Mouse (Mus musculus): Measurements from ENCODE around the gene Pin1rt1. TPM values are rescaled to one million over a fixed set of nuclear protein-coding genes. Genes with fewer than 3 reads are reported as not detected.
A peak's percentile ranks its signal among the peaks of the same experiment; 100 is the strongest.

Gene Pin1rt1
- polyA plus RNA-seq, 1 experiment from 2014 or later: not detected

DNA sequence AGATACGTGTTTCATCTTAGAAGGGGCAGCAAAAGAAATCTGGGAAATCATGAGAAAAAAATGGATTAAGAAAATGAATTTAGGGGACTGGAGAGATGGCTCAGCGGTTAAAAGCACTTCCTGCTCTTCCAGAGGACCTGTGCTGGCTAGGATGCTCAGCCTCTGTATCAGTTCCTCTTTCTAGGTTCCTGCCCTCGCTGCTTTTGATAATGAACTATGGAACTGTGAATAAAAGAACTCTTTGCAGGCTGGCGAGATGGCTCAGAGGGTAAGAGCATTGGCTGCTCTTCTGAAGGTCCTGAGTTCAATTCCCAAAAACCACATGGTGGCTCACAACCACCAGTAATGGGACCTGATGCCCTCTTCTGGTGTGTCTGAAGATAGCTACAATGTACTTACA is 25.5 kb downstream of the Pin1rt1 start:
- no peaks in the 10 kb centered on the region for H3K27me3 ChIP-seq (replicated peaks; ENCODE audit: control insufficient read depth, insufficient read depth, low read length)
- H3K4me3 ChIP-seq (ENCODE audit: low read depth, low read length): no peak overlapping the region
- no peaks in the 10 kb centered on the region for H3K36me3 ChIP-seq (ENCODE audit: control insufficient read depth, insufficient read depth)
- no peak overlapping the region for H3K4me2 ChIP-seq (replicated peaks; ENCODE audit: low read depth)
- H3K9me3 ChIP-seq (ENCODE audit: control insufficient read depth): no peaks in the 10 kb centered on the region
- no peak for TF ChIP-seq CTCF (IDR thresholded peaks at IDR 0.05; ENCODE audit: low read depth)
- 92% methylated on average over 4 of the region's 4 CpGs for WGBS
- H3K9ac ChIP-seq (ENCODE audit: low read depth, low read length): no peak overlapping the region
- H3K4me1 ChIP-seq (replicated peaks; ENCODE audit: control insufficient read depth, insufficient read depth, low read length): no peaks in the 10 kb centered on the region
- ATAC-seq: no peak
- no peak overlapping the region for H3K27ac ChIP-seq (ENCODE audit: low read depth, low read length)

DNA sequence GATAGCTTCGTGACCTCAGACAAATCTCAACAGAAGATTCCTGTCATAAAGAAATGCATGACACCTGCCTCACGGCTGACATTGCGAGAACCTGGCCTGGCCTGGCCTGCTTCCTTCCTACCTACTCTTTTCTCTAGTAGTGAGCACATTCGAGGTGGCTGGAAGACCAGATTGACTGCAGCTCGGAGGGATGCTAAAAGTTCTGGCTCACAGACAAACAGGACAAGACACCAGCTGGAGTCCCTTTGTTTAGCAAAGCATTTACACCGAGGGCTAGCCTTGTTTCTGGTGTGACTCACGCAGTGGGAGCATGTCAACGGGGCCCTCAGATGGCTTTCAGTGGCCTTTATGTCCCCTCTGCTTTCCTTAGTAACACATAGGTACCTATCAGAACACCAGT is 27.5 kb downstream of the Pin1rt1 start:
- no peak overlapping the region for H3K4me2 ChIP-seq (replicated peaks; ENCODE audit: low read depth)
- H3K27ac ChIP-seq (ENCODE audit: low read depth, low read length): no peak overlapping the region
- no peak overlapping the region for H3K9ac ChIP-seq (ENCODE audit: low read depth, low read length)
- no peak for TF ChIP-seq CTCF (IDR thresholded peaks at IDR 0.05; ENCODE audit: low read depth)
- H3K27me3 ChIP-seq (replicated peaks; ENCODE audit: control insufficient read depth, insufficient read depth, low read length): no peaks in the 10 kb centered on the region
- H3K36me3 ChIP-seq (ENCODE audit: control insufficient read depth, insufficient read depth): peaks cover 3% of the 10 kb centered on the region; the same call in 1 of the 2 replicates
- no peaks in the 10 kb centered on the region for H3K9me3 ChIP-seq (ENCODE audit: control insufficient read depth)
- no peak for ATAC-seq
- H3K4me3 ChIP-seq (ENCODE audit: low read depth, low read length): no peak overlapping the region
- WGBS: 67% methylated on average over 8 of the region's 8 CpGs
- no peaks in the 10 kb centered on the region; the same call in 1 of the 2 replicates for H3K4me1 ChIP-seq (replicated peaks; ENCODE audit: control insufficient read depth, insufficient read depth, low read length)

DNA sequence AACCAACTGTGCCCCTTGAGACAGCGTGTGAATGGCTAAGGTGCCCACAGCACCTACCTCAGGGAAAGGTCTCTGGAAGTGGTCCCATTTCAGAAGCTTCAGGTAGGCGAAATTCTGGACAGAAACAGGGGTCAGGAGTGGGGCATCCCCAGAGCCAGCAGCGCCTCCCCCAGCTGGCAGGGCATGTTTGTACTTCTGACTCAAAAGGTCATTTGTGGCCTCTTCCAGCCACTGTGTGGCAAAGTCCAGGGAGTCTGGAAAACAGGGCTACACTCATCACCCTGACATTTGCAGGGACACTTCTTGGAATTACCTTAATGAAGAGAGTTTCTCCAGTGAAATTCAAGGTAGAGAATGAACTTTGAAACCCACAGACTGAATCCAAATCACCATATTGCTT is 27.9 kb downstream of the Pin1rt1 start:
- no peak for TF ChIP-seq CTCF (IDR thresholded peaks at IDR 0.05; ENCODE audit: low read depth)
- ATAC-seq: peak; percentile 45; the same call in 1 of the 2 replicates
- 73% methylated on average over 3 of the region's 3 CpGs for WGBS

DNA sequence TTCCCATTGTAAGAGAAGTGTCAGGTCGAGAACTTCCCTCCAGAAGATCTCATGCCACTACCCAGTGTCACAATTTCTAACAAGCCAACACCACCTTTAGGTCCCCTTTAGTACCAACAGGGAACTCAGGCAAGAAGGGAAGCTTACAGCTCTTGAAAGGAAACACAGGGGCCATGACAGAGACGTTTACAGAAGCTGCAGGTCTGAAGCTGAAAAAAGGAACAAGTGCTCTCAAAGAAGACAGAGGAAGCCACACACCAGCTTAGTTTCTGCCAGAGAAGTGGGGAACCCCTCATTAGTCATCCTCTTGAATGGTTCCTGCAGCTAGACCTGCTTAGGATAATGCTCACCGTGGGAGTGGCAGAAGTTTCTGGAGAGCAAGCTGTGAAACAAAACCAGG is 28.9 kb downstream of the Pin1rt1 start:
- no peak for ATAC-seq
- H3K36me3 ChIP-seq (ENCODE audit: control insufficient read depth, insufficient read depth): peaks cover 4% of the 10 kb centered on the region; the same call in 1 of the 2 replicates
- no peaks in the 10 kb centered on the region; the same call in 1 of the 2 replicates for H3K4me1 ChIP-seq (replicated peaks; ENCODE audit: control insufficient read depth, insufficient read depth, low read length)
- H3K4me2 ChIP-seq (replicated peaks; ENCODE audit: low read depth): no peak overlapping the region
- H3K27me3 ChIP-seq (replicated peaks; ENCODE audit: control insufficient read depth, insufficient read depth, low read length): no peaks in the 10 kb centered on the region
- no peak overlapping the region for H3K4me3 ChIP-seq (ENCODE audit: low read depth, low read length)
- no peaks in the 10 kb centered on the region for H3K9me3 ChIP-seq (ENCODE audit: control insufficient read depth)
- no peak overlapping the region for H3K9ac ChIP-seq (ENCODE audit: low read depth, low read length)
- no peak for TF ChIP-seq CTCF (IDR thresholded peaks at IDR 0.05; ENCODE audit: low read depth)
- 71% methylated on average over 3 of the region's 3 CpGs for WGBS
- no peak overlapping the region for H3K27ac ChIP-seq (ENCODE audit: low read depth, low read length)

More for the DNA sequence above, 27.9 kb downstream of the Pin1rt1 start:
- no peak overlapping the region for H3K27ac ChIP-seq (ENCODE audit: low read depth, low read length)
- no peak overlapping the region for H3K9ac ChIP-seq (ENCODE audit: low read depth, low read length)
- H3K36me3 ChIP-seq (ENCODE audit: control insufficient read depth, insufficient read depth): peaks cover 4% of the 10 kb centered on the region; the same call in 1 of the 2 replicates
- no peaks in the 10 kb centered on the region for H3K9me3 ChIP-seq (ENCODE audit: control insufficient read depth)
- no peak overlapping the region for H3K4me2 ChIP-seq (replicated peaks; ENCODE audit: low read depth)
- H3K27me3 ChIP-seq (replicated peaks; ENCODE audit: control insufficient read depth, insufficient read depth, low read length): no peaks in the 10 kb centered on the region
- H3K4me3 ChIP-seq (ENCODE audit: low read depth, low read length): no peak overlapping the region
- H3K4me1 ChIP-seq (replicated peaks; ENCODE audit: control insufficient read depth, insufficient read depth, low read length): no peaks in the 10 kb centered on the region; the same call in 1 of the 2 replicates

DNA sequence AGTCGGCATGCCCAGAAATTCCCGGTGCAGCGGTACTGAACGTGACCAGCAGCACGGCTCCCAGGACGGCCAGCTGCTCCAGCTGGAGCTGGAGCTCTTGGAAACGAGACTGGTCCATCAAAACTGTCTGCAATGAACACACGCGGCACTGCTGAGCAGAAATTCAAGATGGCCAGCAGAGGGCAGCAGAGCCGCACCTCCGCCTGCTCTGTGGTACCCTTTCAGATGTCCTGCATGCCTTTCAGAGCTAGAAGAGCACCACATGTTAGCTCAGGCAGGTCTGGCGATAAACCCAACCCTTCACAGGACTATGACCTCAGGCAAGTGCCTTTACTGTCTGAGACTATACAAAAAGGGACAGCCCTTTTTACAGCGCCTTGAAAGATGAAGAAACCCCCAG is 30.8 kb downstream of the Pin1rt1 start:
- peak; percentile 100 for TF ChIP-seq CTCF (IDR thresholded peaks at IDR 0.05; ENCODE audit: low read depth)
- no peak overlapping the region for H3K4me3 ChIP-seq (ENCODE audit: low read depth, low read length)
- no peak overlapping the region for H3K27ac ChIP-seq (ENCODE audit: low read depth, low read length)
- H3K36me3 ChIP-seq (ENCODE audit: control insufficient read depth, insufficient read depth): peaks cover 4% of the 10 kb centered on the region; the same call in 1 of the 2 replicates
- no peaks in the 10 kb centered on the region for H3K9me3 ChIP-seq (ENCODE audit: control insufficient read depth)
- WGBS: 4% methylated on average over 13 of the region's 13 CpGs
- no peaks in the 10 kb centered on the region; the same call in 1 of the 2 replicates for H3K4me1 ChIP-seq (replicated peaks; ENCODE audit: control insufficient read depth, insufficient read depth, low read length)
- ATAC-seq: peak; percentile 73
- no peaks in the 10 kb centered on the region for H3K27me3 ChIP-seq (replicated peaks; ENCODE audit: control insufficient read depth, insufficient read depth, low read length)
- H3K9ac ChIP-seq (ENCODE audit: low read depth, low read length): no peak overlapping the region
- no peak overlapping the region for H3K4me2 ChIP-seq (replicated peaks; ENCODE audit: low read depth)

DNA sequence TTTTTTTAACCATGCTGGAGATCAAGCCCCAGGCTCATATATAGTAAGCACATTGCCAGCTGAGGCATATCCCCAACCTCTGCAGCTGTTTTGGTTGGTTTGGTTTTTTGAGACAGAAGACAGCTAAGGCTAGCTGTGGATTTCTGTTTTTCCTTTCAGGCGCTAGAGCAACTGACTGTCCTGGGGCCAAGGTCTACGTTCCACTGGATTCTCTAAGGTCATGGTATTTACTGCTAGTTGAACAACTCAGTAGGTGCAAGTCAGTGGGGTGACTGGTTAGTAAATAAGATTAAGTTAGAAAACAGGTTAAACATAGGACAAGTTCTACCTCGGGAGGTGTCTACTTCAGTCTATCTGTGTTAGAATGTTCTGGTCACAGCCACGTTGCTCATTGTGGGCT is 31.4 kb downstream of the Pin1rt1 start:
- TF ChIP-seq CTCF (IDR thresholded peaks at IDR 0.05; ENCODE audit: low read depth): no peak
- Histone ChIP-seq H3K27me3 (replicated peaks; ENCODE audit: control insufficient read depth, insufficient read depth, low read length) (no peaks in the 10 kb centered on the region), H3K4me2 (replicated peaks; ENCODE audit: low read depth) (no peak overlapping the region), H3K4me1 (replicated peaks; ENCODE audit: control insufficient read depth, insufficient read depth, low read length) (no peaks in the 10 kb centered on the region; the same call in 1 of the 2 replicates), H3K9ac (ENCODE audit: low read depth, low read length) (no peak overlapping the region), H3K27ac (ENCODE audit: low read depth, low read length) (no peak overlapping the region), H3K9me3 (ENCODE audit: control insufficient read depth) (no peaks in the 10 kb centered on the region), H3K36me3 (ENCODE audit: control insufficient read depth, insufficient read depth) (peaks cover 4% of the 10 kb centered on the region; the same call in 1 of the 2 replicates), H3K4me3 (ENCODE audit: low read depth, low read length) (no peak overlapping the region)
- WGBS: 85% methylated on average over 4 of the region's 4 CpGs
- ATAC-seq: no peak

DNA sequence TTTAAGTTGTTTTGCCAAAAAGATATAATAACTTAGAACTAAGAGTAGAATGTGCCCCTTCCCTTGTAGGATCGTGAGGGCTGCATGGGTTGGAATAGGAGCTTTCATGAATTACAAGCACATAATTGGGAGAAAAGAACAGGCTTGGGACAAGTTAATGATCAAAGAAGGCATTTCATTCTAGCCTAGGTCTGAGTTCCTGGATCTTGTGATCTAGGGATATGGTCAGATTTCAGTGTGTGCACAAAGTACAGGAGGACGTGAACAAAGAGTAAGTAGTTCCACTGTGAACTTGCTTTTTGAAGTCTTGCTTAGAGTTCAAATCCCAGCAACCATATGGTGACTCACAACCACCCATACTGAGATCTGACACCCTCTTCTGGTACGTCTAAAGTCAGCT is 38.9 kb downstream of the Pin1rt1 start:
- Histone ChIP-seq H3K27me3 (replicated peaks; ENCODE audit: control insufficient read depth, insufficient read depth, low read length) (no peaks in the 10 kb centered on the region), H3K9me3 (ENCODE audit: control insufficient read depth) (no peaks in the 10 kb centered on the region), H3K4me2 (replicated peaks; ENCODE audit: low read depth) (no peak overlapping the region), H3K4me3 (ENCODE audit: low read depth, low read length) (no peak overlapping the region), H3K36me3 (ENCODE audit: control insufficient read depth, insufficient read depth) (no peaks in the 10 kb centered on the region), H3K27ac (ENCODE audit: low read depth, low read length) (no peak overlapping the region), H3K9ac (ENCODE audit: low read depth, low read length) (no peak overlapping the region), H3K4me1 (replicated peaks; ENCODE audit: control insufficient read depth, insufficient read depth, low read length) (no peaks in the 10 kb centered on the region)
- 82% methylated on average over 3 of the region's 3 CpGs for WGBS
- no peak for TF ChIP-seq CTCF (IDR thresholded peaks at IDR 0.05; ENCODE audit: low read depth)
- ATAC-seq: no peak

Data from intestine, postnatal 0 days (tissue).